Mouse (Mus musculus): ENCODE data around the gene Nsl1. TPM values are rescaled to one million over a fixed set of nuclear protein-coding genes. Genes with fewer than 3 reads are reported as not detected.

Nsl1 gene
- total and polyA plus RNA-seq, 3 experiments, result 0.16 to 0.20 (median 0.18) TPM

DNA sequence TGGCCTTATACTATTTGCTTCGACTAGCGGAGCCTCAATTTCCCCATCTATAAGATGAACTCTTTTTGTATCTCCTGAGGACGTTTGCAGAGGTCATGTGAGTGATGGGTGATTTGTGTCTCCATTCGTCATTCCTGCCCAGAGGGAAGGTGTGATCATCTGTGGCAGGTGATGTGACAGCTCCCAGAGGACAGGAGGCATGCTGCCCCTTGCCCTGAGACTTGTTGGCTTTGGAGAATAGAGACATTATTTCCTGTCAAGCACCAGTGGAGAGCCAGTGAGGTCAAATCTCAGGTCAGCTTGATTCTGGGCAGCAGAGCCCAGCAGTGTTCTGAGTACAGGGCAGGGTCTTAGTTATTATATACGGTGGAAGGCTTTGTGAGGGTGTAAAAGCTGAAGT is 36.3 kb downstream of the Nsl1 start:
- intact Hi-C loops (cut with DNase I), result no loop called here
- 59% methylated on average over 5 of the region's 5 CpGs for WGBS
- no peaks in the 10 kb centered on the region for H3K79me2 ChIP-seq (replicated peaks; ENCODE audit: control insufficient read depth, insufficient read depth, low read length)
- H3K9ac ChIP-seq (ENCODE audit: low read depth, low read length), result no peak overlapping the region
- no peaks in the 10 kb centered on the region; the same call in 1 of the 2 replicates for H3K4me1 ChIP-seq (ENCODE audit: control insufficient read depth, insufficient read depth, low read length)
- no peak overlapping the region for H3K4me3 ChIP-seq
- H3K27ac ChIP-seq, result no peak overlapping the region
- no peaks in the 10 kb centered on the region for H3K36me3 ChIP-seq (ENCODE audit: control insufficient read depth, insufficient read depth, low read length)
- no peaks in the 10 kb centered on the region for H3K27me3 ChIP-seq (ENCODE audit: control insufficient read depth, insufficient read depth, low read length)
- DNase-seq, result no peak
- no peak for TF ChIP-seq CTCF (IDR thresholded peaks at IDR 0.05)

DNA sequence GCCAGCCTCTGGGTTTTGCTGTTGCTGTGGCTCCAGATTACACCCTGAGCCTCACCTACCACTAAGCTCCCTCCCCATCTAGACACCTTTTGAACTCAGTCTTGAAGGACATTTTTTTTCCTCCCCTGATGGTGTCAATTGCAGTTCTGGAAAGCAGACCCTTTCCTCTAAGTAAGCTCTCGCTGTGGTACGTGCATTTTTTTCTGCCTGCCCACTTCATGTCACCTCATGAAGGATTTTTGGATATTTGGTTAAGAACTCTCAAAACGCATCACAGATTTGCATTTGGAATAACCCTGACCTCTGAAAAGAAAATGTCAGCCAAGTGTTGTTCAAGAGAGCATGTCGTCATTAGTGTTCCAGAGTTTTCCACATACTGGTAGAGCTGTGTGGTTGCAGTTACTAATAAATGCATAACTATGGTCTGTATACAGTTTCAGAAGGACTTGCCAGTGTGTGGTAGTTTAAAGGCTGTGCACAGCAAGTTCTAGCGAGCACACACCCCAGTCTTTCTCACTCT is 37.0 kb downstream of the Nsl1 start:
- no peaks in the 10 kb centered on the region for H3K36me3 ChIP-seq (ENCODE audit: control insufficient read depth, insufficient read depth, low read length)
- TF ChIP-seq POLR2A (IDR thresholded peaks at IDR 0.05; ENCODE audit: insufficient read depth, low read depth, low read length) (no peak), CTCF (IDR thresholded peaks at IDR 0.05) (no peak), EP300 (IDR thresholded peaks at IDR 0.05; ENCODE audit: insufficient read depth, low read depth, low read length) (no peak)
- no peak overlapping the region for H3K9ac ChIP-seq (ENCODE audit: low read depth, low read length)
- DNase-seq, result no peak
- H3K27me3 ChIP-seq (ENCODE audit: control insufficient read depth, insufficient read depth, low read length), result no peaks in the 10 kb centered on the region
- intact Hi-C loops (cut with DNase I), result no loop called here
- no peak overlapping the region for H3K27ac ChIP-seq
- WGBS, result 75% methylated on average over 5 of the region's 5 CpGs
- no peaks in the 10 kb centered on the region for H3K79me2 ChIP-seq (replicated peaks; ENCODE audit: control insufficient read depth, insufficient read depth, low read length)
- H3K4me3 ChIP-seq, result no peak overlapping the region
- H3K4me1 ChIP-seq (ENCODE audit: control insufficient read depth, insufficient read depth, low read length), result no peaks in the 10 kb centered on the region; the same call in 1 of the 2 replicates

DNA sequence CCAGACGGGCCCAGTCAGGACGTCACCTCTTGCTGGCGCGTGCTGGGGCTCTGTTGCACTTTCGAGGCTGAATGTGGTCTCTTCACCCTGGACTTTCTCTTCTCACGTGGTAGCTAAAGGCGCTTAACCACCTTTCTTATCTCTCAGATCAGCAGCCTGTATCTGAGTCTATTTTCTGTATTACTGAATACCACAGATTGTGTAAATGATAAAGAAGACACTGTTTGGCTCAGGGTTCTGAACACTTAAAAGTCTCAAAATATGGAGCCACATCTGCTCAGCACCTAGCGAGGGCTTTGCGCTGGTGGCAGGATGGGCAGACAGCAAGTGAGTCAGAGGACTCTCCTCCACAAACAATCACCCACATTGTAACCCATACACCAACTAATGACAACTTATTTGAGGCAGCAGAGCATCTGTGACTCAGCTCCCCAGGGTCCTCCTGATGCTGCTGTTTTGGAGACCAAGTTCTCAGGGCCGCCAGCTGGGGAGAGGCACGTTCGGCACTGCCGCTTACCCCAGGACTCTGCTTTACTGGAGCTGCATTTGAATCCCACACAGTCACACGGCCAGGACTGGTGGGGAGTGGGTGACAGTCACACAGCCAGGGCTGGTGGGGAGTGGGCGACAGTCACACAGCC is 40.0 kb downstream of the Nsl1 start:
- Histone ChIP-seq H3K27me3 (ENCODE audit: control insufficient read depth, insufficient read depth, low read length) (no peaks in the 10 kb centered on the region), H3K79me2 (replicated peaks; ENCODE audit: control insufficient read depth, insufficient read depth, low read length) (no peaks in the 10 kb centered on the region), H3K4me3 (no peak overlapping the region), H3K4me1 (ENCODE audit: control insufficient read depth, insufficient read depth, low read length) (no peaks in the 10 kb centered on the region), H3K36me3 (ENCODE audit: control insufficient read depth, insufficient read depth, low read length) (no peaks in the 10 kb centered on the region), H3K9ac (ENCODE audit: low read depth, low read length) (no peak overlapping the region), H3K27ac (no peak overlapping the region)
- TF ChIP-seq EP300 (IDR thresholded peaks at IDR 0.05; ENCODE audit: insufficient read depth, low read depth, low read length), result no peak
- no peak for TF ChIP-seq POLR2A (IDR thresholded peaks at IDR 0.05; ENCODE audit: insufficient read depth, low read depth, low read length)
- TF ChIP-seq CTCF (IDR thresholded peaks at IDR 0.05), result no peak
- no peak for DNase-seq
- WGBS, result 82% methylated on average over 15 of the region's 15 CpGs
- intact Hi-C loops (cut with DNase I), result no loop called here

DNA sequence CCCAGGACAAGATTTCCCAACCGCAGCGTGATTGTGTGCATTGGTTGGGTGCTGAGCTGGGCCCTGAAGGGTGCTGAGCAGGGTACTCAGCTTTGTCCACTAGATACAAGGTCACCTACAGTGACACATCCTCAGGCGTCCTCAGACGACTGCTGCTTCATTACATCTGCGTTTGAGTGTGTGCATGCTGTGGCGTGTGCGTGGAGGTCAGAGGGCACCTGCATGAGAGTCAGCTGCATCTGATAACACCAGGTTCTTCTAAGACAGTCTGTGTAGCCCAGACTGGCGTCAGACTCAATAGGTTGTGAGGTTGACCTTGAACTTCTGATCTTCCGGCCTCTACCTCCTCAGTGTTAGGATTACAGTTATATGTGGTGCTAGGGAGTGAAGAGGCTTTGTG is 42.4 kb downstream of the Nsl1 start:
- no peak overlapping the region for H3K9ac ChIP-seq (ENCODE audit: low read depth, low read length)
- intact Hi-C loops (cut with DNase I), result no loop called here
- WGBS, result 89% methylated on average over 9 of the region's 9 CpGs

DNA sequence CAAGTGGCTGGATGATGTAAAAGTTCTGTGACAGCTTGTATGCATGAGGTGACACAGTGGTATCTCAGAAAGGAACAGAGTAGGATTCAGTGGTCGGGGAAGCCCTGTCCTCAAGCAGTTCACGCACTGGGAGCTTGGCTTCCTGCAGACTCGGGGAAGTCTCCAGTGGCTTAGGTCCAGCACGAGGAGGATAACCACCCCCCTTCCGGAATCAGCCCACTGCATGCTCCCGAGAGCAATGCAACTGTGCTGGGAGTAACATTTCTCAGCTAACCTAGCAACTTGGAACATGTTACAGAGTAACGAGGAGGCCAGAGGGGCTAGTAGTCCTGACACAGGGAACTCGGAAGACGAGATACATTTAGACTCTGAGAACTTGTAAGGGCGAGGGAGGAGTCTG is 44.5 kb downstream of the Nsl1 start:
- DNase-seq, result no peak
- Histone ChIP-seq H3K27me3 (ENCODE audit: control insufficient read depth, insufficient read depth, low read length) (no peaks in the 10 kb centered on the region), H3K36me3 (ENCODE audit: control insufficient read depth, insufficient read depth, low read length) (no peaks in the 10 kb centered on the region), H3K4me1 (ENCODE audit: control insufficient read depth, insufficient read depth, low read length) (no peaks in the 10 kb centered on the region; the same call in 1 of the 2 replicates), H3K4me3 (no peak overlapping the region), H3K79me2 (replicated peaks; ENCODE audit: control insufficient read depth, insufficient read depth, low read length) (no peaks in the 10 kb centered on the region), H3K27ac (no peak overlapping the region), H3K9ac (ENCODE audit: low read depth, low read length) (no peak overlapping the region)
- intact Hi-C loops (cut with DNase I), result no loop called here
- TF ChIP-seq CTCF (IDR thresholded peaks at IDR 0.05), result no peak
- TF ChIP-seq EP300 (IDR thresholded peaks at IDR 0.05; ENCODE audit: insufficient read depth, low read depth, low read length), result no peak
- TF ChIP-seq POLR2A (IDR thresholded peaks at IDR 0.05; ENCODE audit: insufficient read depth, low read depth, low read length), result no peak
- 30% methylated on average over 10 of the region's 10 CpGs for WGBS

More for the DNA sequence above, 42.4 kb downstream of the Nsl1 start:
- Histone ChIP-seq H3K36me3 (ENCODE audit: control insufficient read depth, insufficient read depth, low read length) (no peaks in the 10 kb centered on the region), H3K79me2 (replicated peaks; ENCODE audit: control insufficient read depth, insufficient read depth, low read length) (no peaks in the 10 kb centered on the region), H3K27ac (no peak overlapping the region), H3K4me1 (ENCODE audit: control insufficient read depth, insufficient read depth, low read length) (no peaks in the 10 kb centered on the region), H3K4me3 (no peak overlapping the region), H3K27me3 (ENCODE audit: control insufficient read depth, insufficient read depth, low read length) (no peaks in the 10 kb centered on the region)
- no peak for DNase-seq
- TF ChIP-seq EP300 (IDR thresholded peaks at IDR 0.05; ENCODE audit: insufficient read depth, low read depth, low read length), result no peak
- no peak for TF ChIP-seq POLR2A (IDR thresholded peaks at IDR 0.05; ENCODE audit: insufficient read depth, low read depth, low read length)
- TF ChIP-seq CTCF (IDR thresholded peaks at IDR 0.05), result no peak

DNA sequence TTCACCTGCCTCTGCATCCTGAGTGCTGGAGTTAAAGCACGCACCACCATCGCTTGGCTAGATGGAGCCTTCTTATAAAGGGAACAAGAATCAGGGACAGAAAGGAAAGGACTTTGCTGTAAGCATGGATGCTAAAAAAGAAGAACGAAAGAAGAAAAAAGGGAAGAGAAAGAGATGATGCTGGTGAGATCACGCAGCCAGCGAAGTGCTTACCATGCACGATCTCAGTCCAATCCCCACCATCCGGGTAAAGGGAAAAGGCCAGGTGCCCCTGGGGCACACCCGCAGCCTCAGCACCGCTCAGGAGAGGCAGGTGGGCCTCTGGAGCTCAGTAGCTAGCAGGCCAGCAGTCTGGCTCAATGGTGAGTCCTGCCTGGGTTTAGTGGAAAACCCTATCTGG is 47.1 kb downstream of the Nsl1 start:
- H3K36me3 ChIP-seq (ENCODE audit: control insufficient read depth, insufficient read depth, low read length), result no peaks in the 10 kb centered on the region
- H3K27ac ChIP-seq, result no peak overlapping the region
- H3K79me2 ChIP-seq (replicated peaks; ENCODE audit: control insufficient read depth, insufficient read depth, low read length), result no peaks in the 10 kb centered on the region
- intact Hi-C loops (cut with DNase I), result no loop called here
- H3K9ac ChIP-seq (ENCODE audit: low read depth, low read length), result no peak overlapping the region
- DNase-seq, result no peak
- 88% methylated on average over 9 of the region's 9 CpGs for WGBS
- H3K27me3 ChIP-seq (ENCODE audit: control insufficient read depth, insufficient read depth, low read length), result no peaks in the 10 kb centered on the region
- H3K4me1 ChIP-seq (ENCODE audit: control insufficient read depth, insufficient read depth, low read length), result no peaks in the 10 kb centered on the region; the same call in 1 of the 2 replicates
- no peak overlapping the region for H3K4me3 ChIP-seq
- TF ChIP-seq POLR2A (IDR thresholded peaks at IDR 0.05; ENCODE audit: insufficient read depth, low read depth, low read length) (no peak), CTCF (IDR thresholded peaks at IDR 0.05) (no peak), EP300 (IDR thresholded peaks at IDR 0.05; ENCODE audit: insufficient read depth, low read depth, low read length) (no peak)

Data from heart, adult 2 months (tissue).